Mouse (Mus musculus): Measurements from ENCODE around the gene Phrf1.

Phrf1 gene

DNA sequence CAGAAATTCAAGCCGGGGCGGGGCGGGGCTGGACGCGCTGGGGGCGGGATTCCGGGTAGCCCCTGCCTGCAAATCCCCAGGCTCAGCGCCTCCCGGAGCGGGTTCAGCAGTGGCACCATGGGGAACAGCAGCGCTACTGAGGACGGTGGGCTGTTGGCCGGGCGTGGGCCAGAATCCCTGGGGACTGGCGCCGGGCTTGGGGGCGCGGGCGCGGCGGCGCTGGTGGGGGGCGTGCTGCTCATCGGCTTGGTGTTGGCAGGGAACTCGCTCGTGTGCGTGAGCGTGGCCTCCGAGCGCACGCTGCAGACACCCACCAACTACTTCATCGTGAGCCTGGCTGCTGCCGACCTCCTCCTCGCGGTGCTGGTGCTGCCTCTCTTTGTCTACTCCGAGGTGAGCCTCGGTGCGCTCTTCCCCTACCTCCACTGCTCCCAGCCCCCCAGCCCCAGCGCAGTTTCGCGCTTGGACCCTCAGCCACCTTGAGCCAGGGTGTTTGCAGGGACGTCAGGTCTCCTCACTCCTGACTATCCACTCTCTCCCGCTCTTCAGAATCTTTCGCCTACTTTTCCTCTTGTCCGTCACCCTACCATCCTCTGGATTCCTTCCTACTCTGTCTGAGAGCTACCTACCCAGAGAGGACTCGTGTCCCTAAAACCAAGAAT lies 63.5 kb downstream of the Phrf1 start, which contains the start of gene Drd4:
Gene Drd4 (plus strand): TSS at position 86 of the 662 bp plus-strand sequence.
- no peak for DNase-seq (ENCODE audit: low read depth in 2 of 2, low spot score in 2 of 2)

GRCm38 (mm10) chr7:141292583-141293388 lies 64.2 kb downstream of the Phrf1 start:
- no peak for DNase-seq (ENCODE audit: low read depth in 2 of 2, low spot score in 2 of 2)

GRCm38 (mm10) chr7:141293852-141294471 lies 65.4 kb downstream of the Phrf1 start:
- DNase-seq (ENCODE audit: low read depth in 2 of 2, low spot score in 2 of 2) = no peak

- no peak for DNase-seq (ENCODE audit: low read depth in 2 of 2, low spot score in 2 of 2)
Measured at GRCm38 (mm10) chr7:141294479-141294878, 65.9 kb downstream of the Phrf1 start.

- DNase-seq (ENCODE audit: low read depth in 2 of 2, low spot score in 2 of 2) = no peak
Measured at GRCm38 (mm10) chr7:141297926-141298650, 69.5 kb downstream of the Phrf1 start.

DNA sequence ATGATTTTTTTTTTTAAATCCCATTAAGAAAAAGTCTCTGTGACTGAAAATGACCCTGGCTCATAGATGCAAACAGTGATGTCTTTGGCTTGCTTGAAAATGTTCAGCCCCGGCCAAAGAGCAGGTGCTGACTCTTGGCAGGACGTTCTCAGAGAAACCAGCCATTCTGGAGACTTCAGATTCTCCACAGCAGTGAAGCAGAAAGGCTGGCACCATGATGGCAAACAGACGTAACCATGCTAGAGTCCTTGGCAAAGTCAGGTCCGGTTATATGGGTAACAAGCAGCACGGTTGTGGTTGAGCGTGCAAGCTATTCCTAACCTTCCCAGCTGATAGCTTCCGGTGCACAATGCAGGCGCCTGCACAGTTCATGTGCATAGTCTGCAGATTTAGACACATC lies 70.6 kb downstream of the Phrf1 start:
- DNase-seq (ENCODE audit: low read depth in 2 of 2, low spot score in 2 of 2) = no peak

GRCm38 (mm10) chr7:141301386-141301785 lies 72.8 kb downstream of the Phrf1 start:
- no peak for DNase-seq (ENCODE audit: low read depth in 2 of 2, low spot score in 2 of 2)

DNA sequence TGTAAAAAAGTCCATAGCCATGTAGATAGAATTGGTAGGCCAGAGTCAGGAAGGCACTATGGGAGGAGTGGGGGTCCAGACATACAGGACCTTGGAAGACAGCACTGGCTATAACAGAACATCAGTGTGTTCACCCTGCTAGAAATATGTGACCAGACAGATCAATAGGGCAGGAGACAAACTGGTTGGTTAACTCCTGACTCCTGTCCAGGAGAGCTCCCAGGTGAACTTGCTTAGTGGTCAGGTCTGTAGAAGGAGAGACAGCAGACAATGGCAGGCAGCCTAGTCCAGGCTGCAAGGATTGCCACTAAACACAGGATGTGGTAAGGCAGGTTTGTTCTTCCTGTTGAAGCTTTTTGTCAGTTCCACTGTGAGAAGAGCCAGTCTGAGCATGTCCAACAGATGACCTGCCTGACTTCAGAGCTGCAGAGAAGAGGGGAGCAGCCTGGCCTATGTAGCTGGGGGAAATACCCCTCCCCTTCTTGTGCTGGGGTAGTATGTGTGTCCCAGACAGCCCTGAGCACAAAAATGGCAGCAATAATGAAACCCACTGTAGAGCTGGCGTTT lies 74.2 kb downstream of the Phrf1 start:
- peak; percentile 32 to 46 for DNase-seq (ENCODE audit: low read depth in 2 of 2, low spot score in 2 of 2)

DNA sequence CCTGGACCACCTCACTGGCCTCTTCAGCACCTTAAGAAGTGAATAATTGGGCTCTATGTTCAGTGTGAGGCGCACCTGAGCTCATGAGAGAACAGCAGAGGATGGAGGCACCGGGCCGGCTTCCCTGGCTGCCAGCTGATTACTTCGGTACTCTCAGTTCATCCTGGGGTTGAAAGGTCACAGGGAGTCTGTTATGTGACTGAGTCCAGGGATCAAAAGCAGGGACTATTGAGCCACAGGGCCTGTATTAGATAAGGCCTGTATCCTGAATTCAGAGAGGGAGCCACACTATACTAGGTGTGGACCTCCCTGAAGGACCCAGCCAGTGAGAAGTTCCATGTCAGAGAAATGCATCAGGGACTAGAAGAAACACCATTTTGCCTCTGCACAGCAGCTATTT lies 76.0 kb downstream of the Phrf1 start:
- DNase-seq (ENCODE audit: low read depth in 2 of 2, low spot score in 2 of 2) = no peak

Data from CD8-positive naive resting alpha-beta T cell, adult 2 months (primary cell).